Mouse (Mus musculus) neural tube, embryonic 14.5 days (tissue): Measurements from ENCODE around the gene Fam32a. TPM values are rescaled to one million over a fixed set of nuclear protein-coding genes. Genes with fewer than 3 reads are reported as not detected.
A peak's percentile ranks its signal among the peaks of the same experiment; 100 is the strongest.

Experiments
- ATAC-seq: fragments of 200-750 bp; cut with Nextera tagmentation; 2 replicates; pipeline ENCODE4 v1.8.0; 2017; ENCODE audit warnings: low read depth, mild to moderate bottlenecking, moderate TSS enrichment, moderate library complexity
- H3K27ac ChIP-seq: fragments of 300-500 bp; sonication (generic); 2 replicates; pipeline ENCODE4 v1.5.1; 2014; ENCODE audit warnings: low read depth, mild to moderate bottlenecking, control low read depth, low read length, moderate library complexity, mixed read lengths
- H3K27me3 ChIP-seq: fragments of 300-500 bp; sonication (generic); 2 replicates; pipeline ENCODE4 v1.6.1; 2014; ENCODE audit warnings: low read length; ENCODE audit not compliant: control insufficient read depth, insufficient read depth
- H3K36me3 ChIP-seq: fragments of 300-500 bp; sonication (generic); 2 replicates; pipeline ENCODE4 v1.6.1; 2014; ENCODE audit warnings: low read length, mixed read lengths; ENCODE audit not compliant: control insufficient read depth, insufficient read depth
- H3K4me1 ChIP-seq: fragments of 300-500 bp; sonication (generic); 2 replicates; pipeline ENCODE4 v1.6.1; 2014; ENCODE audit warnings: low read length; ENCODE audit not compliant: control insufficient read depth, insufficient read depth
- H3K4me2 ChIP-seq: fragments of 300-500 bp; sonication (generic); 2 replicates; pipeline ENCODE4 v1.6.1; 2014; ENCODE audit warnings: mild to moderate bottlenecking, low read depth, low read length, control low read depth
- H3K4me3 ChIP-seq: fragments of 300-500 bp; sonication (generic); 2 replicates; pipeline ENCODE4 v1.5.1; 2014; ENCODE audit warnings: low read depth, low read length, control low read depth, mixed read lengths
- H3K9ac ChIP-seq: fragments of 300-500 bp; sonication (generic); replicated peaks from 2 replicates; pipeline ENCODE4 v1.6.1; 2014; ENCODE audit warnings: low read depth, mild to moderate bottlenecking, control low read depth, low read length, mixed read lengths
- H3K9me3 ChIP-seq: fragments of 300-500 bp; sonication (generic); 2 replicates; pipeline ENCODE4 v1.6.1; 2016; ENCODE audit warnings: low read length; ENCODE audit not compliant: control insufficient read depth
- WGBS: fragments of 180-500 bp; shearing (Covaris S2); extraction: QIAGEN DNeasy Blood & Tissue Kit; methylation state at CpG from one replicate; pipeline ENCODE4 v1.1.7; 2014; 5-methylcytosine and 5-hydroxymethylcytosine counted together
- polyA plus RNA-seq: library from polyadenylated mRNA; unstranded; fragments of >200 nt; fragmentation: Nextera tagmentation; extraction: Ambion mirVana; gene quantifications from 2 replicates; pipeline ENCODE4 v1.2.1, GENCODE M21; 2014

Fam32a gene
- polyA plus RNA-seq, 1 experiment from 2014 or later: 60.5 TPM

DNA sequence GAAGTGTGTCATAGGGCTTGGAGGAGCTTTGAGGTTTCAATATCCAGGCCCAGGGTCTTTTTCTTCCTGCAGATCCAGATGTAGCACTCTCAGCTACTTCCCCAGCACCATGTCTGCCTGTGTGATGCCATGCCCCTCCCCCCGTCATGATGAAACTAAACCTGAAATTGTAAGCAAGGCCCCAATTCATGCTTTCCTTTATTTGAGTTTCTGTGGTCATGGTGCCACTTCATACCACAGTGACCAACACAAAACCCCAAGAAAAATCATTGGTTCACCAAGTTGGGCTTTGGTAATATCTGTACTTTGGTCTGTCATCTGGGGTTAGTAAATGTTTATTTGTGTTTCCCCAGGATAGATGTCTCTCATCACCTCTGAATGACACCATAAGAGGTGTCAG, 10.9 kb upstream of the Fam32a start:
- H3K9me3 ChIP-seq: peaks cover 7% of the 10 kb centered on the region; the same call in 1 of the 2 replicates
- no peak for ATAC-seq
- H3K36me3 ChIP-seq: no peaks in the 10 kb centered on the region
- H3K27me3 ChIP-seq: no peaks in the 10 kb centered on the region
- no peak overlapping the region for H3K4me2 ChIP-seq
- H3K4me1 ChIP-seq: no peaks in the 10 kb centered on the region
- no peak overlapping the region for H3K4me3 ChIP-seq
- H3K27ac ChIP-seq: no peak overlapping the region
- H3K9ac ChIP-seq: no peak overlapping the region
- 67% methylated on average over 1 of the region's 1 CpGs for WGBS

DNA sequence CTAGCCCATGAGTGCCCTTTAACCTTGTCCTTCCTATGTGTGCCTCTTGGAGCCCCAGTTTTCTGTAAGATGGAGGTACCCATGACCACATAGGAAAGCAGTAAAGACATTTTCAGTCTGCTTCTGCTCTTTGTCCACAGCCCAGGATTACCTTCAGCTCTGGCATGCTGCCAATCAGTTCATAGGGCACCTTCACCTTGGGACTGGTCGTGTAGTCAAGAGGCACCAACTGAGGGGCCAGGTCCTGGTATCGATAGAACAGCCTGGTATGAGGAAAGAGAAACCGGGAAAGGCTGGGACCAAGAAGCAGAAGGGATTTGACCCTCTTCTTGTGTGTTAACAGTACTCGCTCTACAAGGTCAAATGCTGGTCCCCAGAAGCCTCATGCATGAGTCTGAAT, 9.3 kb upstream of the Fam32a start:
- H3K9ac ChIP-seq: no peak overlapping the region
- ATAC-seq: no peak
- 79% methylated on average over 4 of the region's 4 CpGs for WGBS

DNA sequence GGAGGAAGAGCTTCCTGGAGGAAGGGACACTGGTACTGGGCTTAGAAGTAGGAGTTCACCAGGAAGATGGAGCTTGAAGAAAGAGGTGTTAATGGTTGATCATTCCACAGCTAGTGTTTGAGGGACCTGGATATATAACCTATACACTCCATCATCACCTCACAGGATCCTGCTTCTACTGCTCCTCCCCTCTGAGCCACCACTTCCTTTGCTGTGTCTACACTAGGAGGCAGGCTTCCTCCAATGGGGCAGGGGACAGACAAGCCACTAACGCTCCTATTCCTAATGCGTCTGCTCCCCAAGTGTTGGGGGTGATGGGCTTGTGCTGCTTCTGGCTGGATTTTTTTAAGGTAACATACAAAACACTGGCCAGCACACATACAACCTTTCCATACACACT, 8.8 kb upstream of the Fam32a start:
- H3K4me3 ChIP-seq: no peak overlapping the region
- ATAC-seq: no peak
- H3K4me1 ChIP-seq: no peaks in the 10 kb centered on the region
- H3K27me3 ChIP-seq: no peaks in the 10 kb centered on the region
- 74% methylated on average over 2 of the region's 2 CpGs for WGBS
- no peak overlapping the region for H3K27ac ChIP-seq
- H3K9me3 ChIP-seq: no peaks in the 10 kb centered on the region
- no peak overlapping the region for H3K9ac ChIP-seq
- H3K36me3 ChIP-seq: no peaks in the 10 kb centered on the region
- H3K4me2 ChIP-seq: no peak overlapping the region

More for the DNA sequence above, 9.3 kb upstream of the Fam32a start:
- no peaks in the 10 kb centered on the region for H3K9me3 ChIP-seq
- H3K27ac ChIP-seq: no peak overlapping the region
- no peak overlapping the region for H3K4me2 ChIP-seq
- H3K4me3 ChIP-seq: no peak overlapping the region
- no peaks in the 10 kb centered on the region for H3K36me3 ChIP-seq
- no peaks in the 10 kb centered on the region for H3K27me3 ChIP-seq
- H3K4me1 ChIP-seq: no peaks in the 10 kb centered on the region

DNA sequence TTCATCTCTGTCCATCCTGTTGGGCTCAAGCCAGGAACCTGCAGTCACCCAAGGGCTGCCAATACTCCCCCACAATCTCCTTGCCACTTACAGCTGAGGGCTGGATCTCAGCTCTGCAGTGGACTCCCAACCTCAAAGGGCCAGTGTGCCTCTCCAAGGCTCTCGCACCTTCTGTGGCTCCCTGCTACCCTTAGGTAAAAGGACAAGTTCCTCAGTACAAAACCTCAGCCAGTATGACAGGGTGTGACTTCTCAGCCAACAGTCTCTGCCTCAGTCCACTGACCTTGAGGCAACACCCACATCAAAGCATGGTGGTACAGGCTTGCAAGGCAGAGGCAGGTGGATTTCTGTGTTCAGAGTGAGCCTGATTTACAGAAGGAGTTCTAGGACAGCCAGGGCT, 7.7 kb upstream of the Fam32a start:
- WGBS: 73% methylated on average over 1 of the region's 1 CpGs
- Histone ChIP-seq H3K27ac (no peak overlapping the region), H3K4me1 (no peaks in the 10 kb centered on the region), H3K36me3 (no peaks in the 10 kb centered on the region), H3K9me3 (no peaks in the 10 kb centered on the region), H3K27me3 (no peaks in the 10 kb centered on the region), H3K4me3 (no peak overlapping the region), H3K4me2 (no peak overlapping the region), H3K9ac (no peak overlapping the region)
- no peak for ATAC-seq

DNA sequence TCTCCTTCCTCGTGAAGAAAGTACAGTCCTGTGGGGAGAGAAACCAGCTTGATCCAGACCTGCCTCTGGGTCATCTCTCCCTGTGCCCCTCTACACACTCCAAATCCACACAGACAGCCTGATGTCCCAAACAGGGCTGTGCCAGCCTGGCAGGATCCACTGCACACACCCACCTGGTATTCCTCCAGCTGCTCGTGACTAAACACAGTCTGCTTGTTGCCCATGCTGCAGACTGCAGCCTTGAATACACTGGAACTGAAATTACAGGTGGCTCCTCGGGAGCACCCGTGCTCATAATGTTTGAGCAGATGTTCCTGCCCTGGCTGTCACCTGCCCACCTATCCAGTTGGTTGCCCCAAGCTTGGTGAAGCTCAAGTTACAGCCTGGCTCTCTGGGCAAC, 6.8 kb upstream of the Fam32a start, which contains the start of gene Cib3:
Gene Cib3, minus strand, starts transcription at position 87 of the 400 bp plus-strand sequence.
- no peak within 1 kb of the TSS for H3K4me2 ChIP-seq
- H3K9ac ChIP-seq: no peak within 1 kb of the TSS
- no peak for ATAC-seq
- no peak within 1 kb of the TSS for H3K4me3 ChIP-seq
- no peaks in the 10 kb centered on the region for H3K36me3 ChIP-seq
- WGBS: 66% methylated on average over 4 of the region's 4 CpGs
- no peaks in the 10 kb centered on the region for H3K4me1 ChIP-seq
- no peaks in the 10 kb centered on the region for H3K27me3 ChIP-seq
- H3K9me3 ChIP-seq: no peaks in the 10 kb centered on the region
- no peak within 1 kb of the TSS for H3K27ac ChIP-seq

DNA sequence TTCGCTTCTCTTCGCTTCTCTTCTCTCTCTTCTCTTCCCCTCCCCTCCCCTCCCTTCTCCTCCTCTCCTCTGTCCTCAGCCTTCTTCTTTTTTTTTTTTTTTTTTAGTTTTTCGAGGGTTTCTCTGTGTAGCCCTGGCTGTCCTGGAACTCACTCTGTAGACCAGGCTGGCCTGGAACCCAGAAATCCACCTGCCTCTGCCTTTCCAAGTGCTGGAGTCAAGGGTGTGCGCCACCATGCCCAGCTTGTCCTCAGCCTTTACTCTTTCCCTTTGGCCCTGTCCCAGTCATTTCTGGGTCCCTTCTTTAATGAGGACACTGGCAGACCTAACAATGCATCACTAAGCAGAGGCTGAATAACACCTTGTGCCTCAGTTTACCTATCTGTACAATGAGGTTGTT, 6.0 kb upstream of the Fam32a start, which contains the start of gene Gm11034:
Gene Gm11034, minus strand, starts transcription at position 101 of the 400 bp plus-strand sequence.
- no peak within 1 kb of the TSS for H3K4me3 ChIP-seq
- no peak within 1 kb of the TSS for H3K4me2 ChIP-seq
- no peak for ATAC-seq
- no peaks in the 10 kb centered on the region for H3K4me1 ChIP-seq
- no peaks in the 10 kb centered on the region for H3K36me3 ChIP-seq
- 78% methylated on average over 4 of the region's 4 CpGs for WGBS
- H3K27me3 ChIP-seq: no peaks in the 10 kb centered on the region
- H3K27ac ChIP-seq: no peak within 1 kb of the TSS
- H3K9me3 ChIP-seq: no peaks in the 10 kb centered on the region
- H3K9ac ChIP-seq: no peak within 1 kb of the TSS

DNA sequence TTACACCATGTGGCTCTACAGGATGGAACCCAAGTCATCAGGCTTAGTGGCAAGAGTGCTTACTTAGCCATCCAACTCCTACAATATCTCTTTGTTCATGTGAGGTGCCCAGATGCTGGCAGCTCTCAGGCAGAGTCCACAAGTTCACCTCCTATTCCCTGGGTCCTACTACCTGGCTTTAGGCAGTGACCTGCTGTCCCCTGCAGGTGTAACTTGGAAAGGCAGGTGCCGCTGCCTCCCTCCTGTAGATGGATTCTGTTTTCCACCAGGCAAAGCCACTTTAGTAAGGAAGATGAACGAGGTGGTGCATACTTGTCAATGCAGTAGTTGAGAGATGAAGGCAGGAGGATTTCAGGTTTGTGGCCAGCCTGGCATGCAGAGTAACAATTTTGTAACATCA, 4.5 kb upstream of the Fam32a start:
- Histone ChIP-seq H3K4me1 (no peaks in the 10 kb centered on the region), H3K9me3 (no peaks in the 10 kb centered on the region), H3K9ac (no peak overlapping the region), H3K4me3 (no peak overlapping the region), H3K36me3 (no peaks in the 10 kb centered on the region), H3K27ac (no peak overlapping the region), H3K27me3 (no peaks in the 10 kb centered on the region), H3K4me2 (no peak overlapping the region)
- no peak for ATAC-seq
- 46% methylated on average over 2 of the region's 2 CpGs for WGBS

DNA sequence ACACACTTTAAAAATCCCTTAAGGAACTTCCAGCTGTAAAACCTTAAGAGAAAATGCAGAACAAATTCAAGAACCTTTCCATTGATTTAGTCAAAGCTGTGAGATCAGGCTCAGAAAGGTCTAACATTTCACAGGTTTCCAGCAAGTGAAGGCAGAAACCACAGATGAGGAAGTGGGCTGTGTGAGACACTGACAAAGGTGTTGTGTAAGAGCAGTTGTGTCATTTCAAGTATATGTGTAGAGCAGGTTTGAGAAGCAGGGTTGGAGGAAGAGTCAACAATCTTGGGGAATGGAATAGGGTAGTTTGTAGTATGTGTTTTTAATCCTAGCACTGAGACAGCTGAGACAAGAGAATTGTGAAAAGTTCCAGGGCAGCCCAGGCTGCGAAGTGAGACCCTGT, 3.7 kb upstream of the Fam32a start:
- H3K4me1 ChIP-seq: peaks cover 6% of the 10 kb centered on the region
- no peak overlapping the region for H3K27ac ChIP-seq
- no peak overlapping the region for H3K9ac ChIP-seq
- no peak for ATAC-seq
- H3K9me3 ChIP-seq: no peaks in the 10 kb centered on the region
- H3K36me3 ChIP-seq: no peaks in the 10 kb centered on the region
- H3K27me3 ChIP-seq: no peaks in the 10 kb centered on the region
- WGBS: 50% methylated on average over 1 of the region's 1 CpGs
- no peak overlapping the region for H3K4me3 ChIP-seq
- H3K4me2 ChIP-seq: no peak overlapping the region

DNA sequence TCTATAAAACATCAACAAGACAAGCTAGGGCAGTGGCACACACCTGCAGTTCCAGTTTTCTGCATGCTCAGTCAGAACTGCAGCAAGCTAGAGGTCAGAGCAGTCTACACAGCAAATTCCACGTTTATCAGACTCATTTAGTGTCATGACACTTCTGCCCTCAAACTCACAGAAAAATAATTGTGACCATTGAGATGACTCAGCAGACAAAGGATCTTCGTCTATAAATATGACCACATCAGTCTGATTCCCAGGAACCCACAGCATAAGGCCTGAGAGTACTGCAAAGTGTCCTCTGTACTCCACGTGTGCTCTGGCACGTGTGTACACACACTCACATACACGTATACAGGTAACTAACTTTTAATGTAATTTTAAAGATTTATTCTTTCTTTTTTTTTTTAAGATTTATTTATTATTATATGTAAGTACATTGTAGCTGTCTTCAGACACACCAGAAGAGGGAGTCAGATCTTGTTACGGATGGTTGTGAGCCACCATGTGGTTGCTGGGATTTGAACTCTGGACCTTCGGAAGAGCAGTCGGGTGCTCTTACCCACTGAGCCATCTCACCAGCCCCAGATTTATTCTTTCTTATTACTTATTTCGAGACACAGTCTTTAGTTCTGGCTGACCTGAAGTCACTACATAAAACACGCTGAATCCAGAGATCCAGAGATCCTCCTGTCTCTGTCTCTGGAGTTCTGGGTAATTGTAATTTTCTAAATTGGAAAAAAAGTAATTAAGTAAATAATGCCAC, 569 bp upstream of the Fam32a start:
- Histone ChIP-seq H3K27ac (no peak overlapping the region), H3K4me3 (peak overlapping the region; percentile 82; the same call in 1 of the 2 replicates), H3K27me3 (no peaks in the 10 kb centered on the region), H3K9me3 (no peaks in the 10 kb centered on the region), H3K4me2 (peak overlapping the region; percentile 61), H3K9ac (no peak overlapping the region), H3K36me3 (peaks cover 15% of the 10 kb centered on the region), H3K4me1 (peaks cover 11% of the 10 kb centered on the region)
- 77% methylated on average over 9 of the region's 10 CpGs for WGBS
- peak; percentile 32 for ATAC-seq
